Mouse (Mus musculus) cerebellum, adult 2 months (tissue): ENCODE measurements around the gene Bach1.

ENCODE experiments used
- CTCF ChIP-seq: fragments of 200-500 bp; IDR thresholded peaks from 2 replicates; pipeline ENCODE4 v1.5.1; 2011; ENCODE audit warnings: low read depth, mild to moderate bottlenecking, control low read depth, low read length, moderate library complexity, borderline replicate concordance; ENCODE audit not compliant: insufficient read depth
- POLR2A ChIP-seq: fragments of 200-500 bp; IDR thresholded peaks from 2 replicates; pipeline ENCODE4 v1.6.1; 2011; ENCODE audit warnings: low read length, control low read depth, borderline replicate concordance; ENCODE audit not compliant: insufficient read depth

DNA sequence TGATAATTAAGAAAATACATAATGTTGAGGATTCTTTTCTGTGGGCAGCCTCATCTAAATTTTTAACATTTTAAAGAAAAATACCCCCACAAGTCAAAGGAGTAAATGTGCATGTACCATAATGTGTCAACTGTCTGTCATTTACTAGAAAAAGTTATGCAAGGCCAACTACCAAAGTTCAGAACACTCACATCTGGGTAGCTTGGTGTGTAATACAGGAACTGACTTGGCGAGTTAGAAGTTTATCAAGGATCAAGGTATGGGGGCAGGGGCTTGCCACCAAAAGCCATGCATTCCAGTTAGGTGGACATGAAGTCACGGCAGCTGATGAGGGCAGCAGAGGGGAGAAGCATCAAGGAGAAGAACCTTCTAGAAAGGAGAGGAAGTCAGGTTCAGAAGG lies 13.2 kb downstream of the Bach1 start:
- no peak for TF ChIP-seq CTCF
- no peak for TF ChIP-seq POLR2A
